ENCODE assay signal across 12 mouse cellular contexts in the genomic region with DNA sequence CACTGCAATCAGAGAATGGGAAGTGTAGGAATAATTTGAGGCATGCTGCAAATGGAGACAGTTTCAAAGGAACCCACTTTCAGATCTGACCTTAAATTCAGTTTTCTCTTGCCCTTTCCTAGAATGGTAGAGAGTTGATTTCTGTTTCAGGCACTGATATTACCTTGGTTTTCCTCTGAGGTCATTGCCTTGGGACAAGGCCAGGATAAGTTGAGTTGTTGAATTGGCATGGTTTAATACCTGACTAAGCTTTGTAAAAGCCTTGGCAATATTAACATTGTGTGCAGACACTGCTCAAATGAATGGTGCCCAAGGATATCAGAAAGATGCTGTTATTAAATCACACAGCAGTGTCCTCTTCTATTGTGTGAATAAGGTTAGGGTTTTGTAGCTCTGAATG.
DNase-seq lines count a peak whose midpoint lies in the region.
"Had no signal": no experiment of that assay in that cellular context is flagged by ENCODE, and none has a peak within 500 bp of the region (broad histone marks: within the 10 kb centered on the region; RNA-seq: fewer than 3 reads in every experiment).

No protein-coding gene starts in this region.

- DNase-seq in adrenal gland, adult (ENCODE audit: inconsistent age in 2 of 2, low spot score in 1 of 2), result peak; percentile 3 to 83
- no peak for DNase-seq in adrenal gland, postnatal 4 days (ENCODE audit: low spot score in 2 of 2)
- peak; percentile 38 for DNase-seq in adrenal gland, adult 8-10 months
- peak; percentile 12 for DNase-seq in adrenal gland, postnatal 14 days
- no peak for DNase-seq in lung, postnatal 36 days
- DNase-seq: B cell, adult 2 months; cerebellum, adult 11 months; cerebellum, adult 18-20 months; cerebellum, adult 8-10 months; cerebellum, postnatal 10 days; cerebellum, postnatal 36 days; embryo, embryonic 11 days had no signal

Comparison
In these comparisons a context has a peak if more than half of its experiments do, and no peak if none do; other contexts are left out.
1. DNase-seq: peak in adrenal gland, adult (2 of 2), adrenal gland, adult 8-10 months (single experiment) and adrenal gland, postnatal 14 days (single experiment); none in adrenal gland, postnatal 4 days (0 of 2) and lung, postnatal 36 days (single experiment).